Mouse (Mus musculus): Measurements from ENCODE around the gene Large2.
A peak's percentile ranks its signal among the peaks of the same experiment; 100 is the strongest.

Large2 gene

DNA sequence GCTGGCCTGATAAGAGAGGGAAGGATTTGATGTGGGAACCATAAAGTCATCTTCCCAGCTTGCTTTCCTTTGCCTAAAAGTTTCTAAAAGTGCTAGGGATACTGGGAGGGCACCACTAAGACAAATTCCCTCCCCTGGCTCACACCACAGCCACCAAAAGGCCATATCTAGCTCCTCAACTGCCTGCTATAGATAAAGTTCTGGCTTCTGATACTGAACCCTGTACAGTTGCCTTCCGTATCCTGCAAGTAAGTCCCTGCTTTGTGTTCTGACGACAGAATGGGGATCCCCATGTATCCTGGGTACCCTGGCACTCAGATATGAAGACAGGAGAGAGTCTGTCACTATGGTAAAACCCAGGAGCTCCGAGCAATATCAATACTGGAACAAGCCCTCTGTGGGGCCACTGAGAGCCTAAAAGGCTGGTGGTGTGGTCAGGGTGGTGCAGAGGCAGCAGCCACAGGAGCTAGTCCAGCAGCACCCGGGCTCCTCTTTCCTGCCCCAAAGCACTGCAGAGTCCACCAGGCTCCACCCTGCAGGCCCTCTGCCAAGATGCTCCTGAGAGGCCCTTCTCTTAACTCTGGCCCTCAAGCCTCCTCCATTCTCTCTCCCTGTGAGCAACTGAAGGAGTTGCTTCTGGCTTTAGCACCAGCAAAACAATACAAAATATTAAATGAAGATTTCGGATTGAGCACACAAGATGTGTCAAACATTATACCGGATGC is 15.7 kb upstream of the Large2 start:
- no peak for DNase-seq (ENCODE audit: low read depth, low spot score)

DNA sequence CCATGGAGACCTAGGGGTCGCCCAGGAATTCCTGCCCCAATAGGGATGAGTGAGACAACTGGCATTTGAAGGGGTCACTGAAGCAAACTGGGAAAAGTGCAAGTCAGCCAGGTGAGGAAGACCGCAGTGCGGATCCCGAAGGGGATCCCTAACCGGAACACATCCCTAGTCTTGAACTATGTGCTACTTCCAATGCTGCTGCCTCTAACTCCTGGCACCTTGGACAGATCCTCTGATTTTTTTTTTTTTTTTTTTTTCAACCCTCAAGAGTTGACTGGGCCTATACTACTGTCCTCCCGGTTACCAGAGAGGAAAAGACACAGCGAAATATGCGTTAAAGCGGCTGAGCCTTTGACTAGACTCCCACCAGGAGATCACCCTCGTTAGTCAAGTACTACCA is 15.0 kb upstream of the Large2 start:
- no peak for DNase-seq (ENCODE audit: low read depth, low spot score)

DNA sequence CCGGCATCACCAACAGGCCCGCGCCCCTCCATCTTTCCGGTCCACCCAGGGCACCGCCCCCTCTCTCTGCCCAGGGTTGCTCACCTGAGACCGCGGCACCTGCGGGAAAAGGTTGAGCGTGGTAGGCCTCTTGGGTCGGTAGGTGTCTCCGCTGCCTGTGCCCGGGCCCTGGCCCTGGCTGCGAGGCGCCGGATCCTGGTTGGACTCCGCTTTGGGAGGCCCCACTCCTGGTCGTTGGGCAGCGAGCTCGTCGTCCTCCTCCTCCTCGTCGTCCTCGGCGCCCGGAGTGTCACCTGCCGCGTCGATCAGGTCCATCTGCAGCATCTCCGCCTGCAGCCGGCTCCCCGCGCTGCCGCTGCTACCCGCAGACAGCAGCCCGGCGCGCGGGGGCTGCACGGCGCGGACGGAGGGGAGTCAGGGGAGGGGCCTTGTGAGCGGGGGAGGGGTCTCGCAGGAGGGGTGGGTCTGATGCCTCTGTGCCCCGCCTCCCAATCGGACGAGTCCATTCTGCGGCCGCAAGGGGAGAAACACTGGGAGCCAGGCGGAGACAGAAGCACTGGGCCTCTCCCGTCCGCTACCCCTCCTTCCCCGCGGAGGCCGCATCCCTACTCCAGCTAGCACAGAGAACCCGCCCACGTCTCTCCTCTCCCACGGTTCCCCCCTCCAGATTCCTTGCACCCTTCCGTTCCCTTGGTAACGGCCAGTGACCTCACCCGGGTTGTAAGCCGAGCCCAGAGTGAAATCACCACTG is 14.4 kb upstream of the Large2 start:
- DNase-seq (ENCODE audit: low read depth, low spot score): peak; percentile 99

DNA sequence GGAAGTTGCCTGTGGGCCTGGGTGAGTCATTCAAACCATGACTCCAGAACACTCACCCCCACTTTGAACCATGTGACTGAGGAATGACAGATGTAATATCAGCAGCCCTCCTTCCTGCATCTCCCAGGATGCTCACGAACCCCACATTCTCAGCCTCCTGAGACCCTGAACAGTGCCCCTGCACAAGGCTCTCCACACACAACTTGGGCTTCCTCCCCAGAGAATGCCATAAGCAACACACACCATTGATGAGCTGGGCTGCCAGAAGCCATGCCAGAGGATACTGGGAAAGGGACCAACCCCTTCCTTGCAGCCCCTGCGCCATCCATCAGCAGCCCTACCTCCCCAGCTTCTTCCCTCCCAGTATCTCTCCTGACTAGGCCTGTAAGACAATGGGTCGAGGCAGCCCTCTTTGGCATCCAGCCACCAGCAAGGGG is 13.4 kb upstream of the Large2 start:
- DNase-seq (ENCODE audit: low read depth, low spot score): no peak

DNA sequence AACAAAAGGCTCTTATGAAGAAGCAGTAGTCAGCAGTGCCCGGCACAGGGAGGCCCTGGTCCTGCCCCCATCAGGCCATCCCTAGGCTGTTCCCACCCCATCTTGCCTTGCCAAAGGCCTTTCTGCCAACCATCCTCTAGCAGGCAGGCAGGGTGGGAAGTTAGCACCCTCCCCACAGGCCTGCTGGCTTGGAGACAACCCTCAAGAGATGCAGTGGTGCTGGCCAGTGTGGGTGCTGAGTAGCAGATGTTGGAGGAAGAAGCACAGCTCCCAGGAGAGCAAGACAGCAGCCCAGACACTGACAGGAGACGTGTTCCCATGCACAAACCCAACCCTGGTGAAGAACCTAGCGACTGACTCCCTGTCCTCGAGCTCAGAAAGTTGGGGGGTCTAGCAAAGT is 13.0 kb upstream of the Large2 start:
- no peak for DNase-seq (ENCODE audit: low read depth, low spot score)

DNA sequence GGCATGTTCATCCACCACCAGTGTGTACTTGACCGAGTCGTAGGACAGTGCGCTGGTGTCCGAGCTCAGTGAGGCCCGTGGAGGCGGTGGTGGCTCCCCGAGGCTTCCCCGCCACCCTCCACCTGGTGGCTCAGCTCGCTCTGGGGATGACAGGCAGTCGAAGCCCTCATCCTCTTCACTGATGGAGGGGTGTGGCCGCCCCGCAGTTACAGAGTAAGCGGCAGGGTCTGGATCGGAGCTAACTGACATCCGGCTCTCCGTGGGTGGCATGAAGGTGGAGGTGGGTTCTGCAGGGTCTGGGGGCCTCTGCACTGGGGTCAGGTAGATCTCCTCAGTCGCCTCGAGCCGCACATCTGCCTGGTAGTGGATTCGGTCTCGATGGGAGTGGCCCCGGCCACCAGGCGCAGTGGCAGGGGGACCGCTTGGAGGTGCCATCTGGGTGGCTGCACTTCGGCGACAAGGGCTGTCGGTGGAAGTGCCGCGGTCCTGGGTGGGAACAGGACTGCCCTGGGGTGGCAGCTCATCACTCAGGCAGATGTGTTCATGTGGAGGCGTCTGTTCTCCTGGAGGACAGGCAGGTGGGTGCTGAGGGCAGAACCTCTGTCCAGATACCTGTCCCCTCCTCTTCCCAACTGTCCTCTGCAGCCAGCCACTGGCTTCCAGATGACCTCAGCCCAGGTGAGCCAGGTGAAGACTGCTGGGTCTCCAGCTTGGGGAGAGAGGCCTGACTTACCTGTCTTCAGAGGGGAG is 12.3 kb upstream of the Large2 start:
- no peak for DNase-seq (ENCODE audit: low read depth, low spot score)

DNA sequence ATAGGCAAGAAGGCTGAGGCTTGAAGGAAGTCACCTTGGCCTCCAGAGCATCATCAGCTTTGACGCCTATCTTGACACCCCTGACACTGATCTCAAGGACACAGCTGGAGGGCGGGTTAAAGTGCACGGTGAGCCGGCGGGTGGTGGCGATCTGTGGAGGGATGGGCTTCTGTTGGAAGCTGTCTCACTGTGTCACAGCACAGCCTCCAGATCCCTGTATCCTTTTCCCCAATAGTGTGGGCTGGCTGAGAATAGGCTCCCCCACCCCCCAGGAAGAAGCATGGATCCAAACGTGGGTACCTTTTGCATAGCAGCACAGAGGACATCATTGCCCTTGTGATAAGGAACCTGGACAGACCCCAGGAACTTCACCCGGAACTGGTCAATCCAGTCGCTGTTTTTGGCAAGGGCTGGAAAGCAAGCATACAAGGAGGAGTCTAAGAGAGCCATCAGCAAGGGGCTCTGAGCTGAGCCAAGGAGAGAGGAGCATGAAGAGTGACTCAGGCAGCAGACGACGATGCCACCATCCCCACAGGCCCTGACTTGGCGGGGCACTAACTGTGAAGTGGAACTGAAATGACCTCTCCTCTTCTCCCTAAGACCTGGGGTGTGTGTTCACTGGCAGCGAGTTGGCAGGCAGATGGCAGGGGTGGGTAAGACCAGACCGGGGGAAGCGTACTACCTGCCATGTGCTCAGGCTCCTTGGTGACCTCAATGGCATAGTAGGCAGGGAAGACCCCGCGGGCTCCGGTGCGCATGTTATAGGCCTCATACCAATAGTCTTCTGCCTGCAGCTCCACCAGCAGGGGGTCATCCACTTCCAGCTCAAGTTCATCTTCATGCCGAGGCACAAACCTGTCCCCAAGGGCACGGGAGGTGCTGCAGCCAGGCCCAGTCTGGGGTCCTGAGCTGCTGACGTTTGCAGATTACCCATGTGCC is 10.7 kb upstream of the Large2 start:
- no peak for DNase-seq (ENCODE audit: low read depth, low spot score)

DNA sequence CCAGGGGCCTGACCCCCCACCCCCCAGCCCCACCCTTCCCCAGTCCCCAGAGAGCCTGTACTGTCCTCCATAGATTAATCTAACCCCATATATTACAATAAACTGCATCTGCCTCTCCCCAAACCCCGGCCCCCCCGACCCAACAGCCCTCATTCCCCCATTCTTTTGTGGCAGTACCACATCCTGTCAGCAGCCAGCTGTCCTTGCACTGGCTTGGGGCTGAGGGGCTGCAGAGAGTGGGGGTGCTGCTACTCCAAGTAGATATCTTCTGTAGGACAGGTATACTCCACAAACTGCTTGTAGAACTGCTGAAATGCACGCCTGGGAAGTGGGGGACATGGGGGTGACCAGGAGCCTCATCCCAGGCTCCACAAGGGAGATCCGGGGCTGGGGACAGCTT is 9.4 kb upstream of the Large2 start:
- DNase-seq (ENCODE audit: low read depth, low spot score): no peak

DNA sequence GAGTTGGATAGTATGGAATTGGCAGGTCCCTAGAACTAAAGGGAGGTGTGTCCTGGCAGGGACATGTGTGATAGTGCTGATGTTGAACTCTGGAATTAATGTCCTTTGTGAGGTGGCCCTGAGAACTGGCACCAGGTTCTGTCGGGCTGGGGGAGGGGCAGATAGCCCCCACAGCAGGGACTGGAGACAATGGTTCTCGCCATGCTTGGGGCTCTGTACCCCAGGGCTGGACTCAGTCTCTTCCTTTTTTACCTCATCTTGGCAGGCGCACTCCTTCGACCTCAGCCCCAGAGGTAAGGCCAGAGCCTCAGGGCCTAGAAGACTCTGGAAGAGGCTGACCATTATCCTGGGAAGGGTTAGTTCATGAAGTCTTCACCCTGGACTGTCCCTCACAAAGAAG is 8.1 kb upstream of the Large2 start:
- no peak for DNase-seq (ENCODE audit: low read depth, low spot score)

DNA sequence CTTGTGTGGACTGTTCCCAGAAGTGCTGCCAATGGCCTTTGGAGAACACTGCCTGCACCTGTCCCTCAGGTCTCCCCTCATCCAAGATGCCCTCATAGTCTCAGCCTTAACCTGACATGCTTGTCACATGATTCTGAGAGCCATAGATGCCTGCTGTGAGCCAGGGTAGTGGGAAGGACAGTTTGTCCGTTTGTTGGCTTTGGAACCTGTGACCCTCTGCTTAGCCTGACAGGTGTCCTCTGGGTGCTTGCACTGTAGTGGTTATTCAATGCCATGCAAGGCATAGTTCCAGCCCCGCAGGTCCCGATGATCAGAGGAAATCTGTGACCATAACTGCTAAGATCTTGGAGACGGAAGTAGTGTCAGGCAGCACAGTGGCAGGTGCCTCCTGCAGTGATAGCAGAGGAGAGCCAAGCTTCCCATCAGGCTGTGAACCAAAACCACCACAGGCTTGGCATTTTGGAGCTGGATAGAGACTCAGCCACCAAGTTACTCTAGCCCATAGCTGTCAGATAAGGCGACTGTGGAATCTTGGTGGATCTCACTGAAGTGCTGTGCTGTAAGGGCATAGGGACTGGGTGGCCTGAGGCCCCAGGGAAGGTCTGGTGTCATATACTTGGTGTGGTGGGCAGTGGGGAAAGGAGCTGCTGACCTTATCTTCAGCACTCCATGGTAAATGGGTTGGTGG is 7.4 kb upstream of the Large2 start, which contains the start of gene 1700029I15Rik:
Gene 1700029I15Rik, plus strand, starts transcription at position 638 of the 688 bp plus-strand sequence.
- DNase-seq (ENCODE audit: low read depth, low spot score): no peak

DNA sequence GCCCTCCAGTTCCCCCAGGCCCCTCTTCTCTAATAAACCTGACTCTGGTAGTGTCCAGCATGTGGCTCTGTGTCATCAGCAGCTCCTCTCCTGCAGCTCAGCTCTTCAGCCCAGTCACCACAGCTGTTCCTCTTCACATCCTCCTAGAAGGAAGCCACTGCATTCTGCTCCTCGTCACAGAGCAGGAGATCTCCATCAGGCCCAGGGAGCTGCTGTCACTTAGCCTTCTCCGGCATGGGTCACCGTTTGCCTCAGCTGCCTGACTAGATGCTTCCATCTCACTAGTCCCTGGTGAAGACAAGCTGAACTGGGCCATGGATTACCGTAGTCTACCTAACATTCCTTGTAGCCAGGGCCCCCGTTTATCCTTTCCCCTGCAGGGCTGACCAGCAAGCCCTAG is 6.5 kb upstream of the Large2 start:
- DNase-seq (ENCODE audit: low read depth, low spot score): no peak

DNA sequence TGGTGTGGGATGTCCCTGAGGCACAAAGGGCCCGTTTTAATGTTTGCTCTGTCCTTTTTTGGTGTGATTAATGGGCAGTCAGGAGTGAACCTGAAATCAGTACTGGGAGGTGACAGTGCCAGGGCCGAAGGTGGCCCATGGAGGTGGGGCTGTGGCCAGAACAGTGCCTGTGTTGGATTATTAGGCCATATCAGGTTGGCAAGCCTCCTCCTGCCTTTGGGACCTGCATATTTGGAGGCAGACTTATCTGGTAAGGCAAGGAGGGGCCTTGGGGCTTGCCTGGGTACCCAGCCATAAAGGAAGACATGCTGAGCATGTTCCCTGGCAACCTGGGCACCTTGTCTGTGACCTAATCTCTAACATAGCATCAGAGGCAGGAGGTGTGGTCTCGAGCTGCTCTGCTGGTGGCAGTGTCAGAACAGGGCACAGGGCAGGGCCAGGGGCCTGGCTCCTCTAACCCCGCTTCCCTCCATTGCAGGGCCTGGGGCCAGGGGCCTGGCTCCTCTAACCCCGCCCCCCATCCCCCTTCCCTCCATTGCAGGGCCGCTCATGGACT is 5.9 kb upstream of the Large2 start:
- DNase-seq (ENCODE audit: low read depth, low spot score): no peak

DNA sequence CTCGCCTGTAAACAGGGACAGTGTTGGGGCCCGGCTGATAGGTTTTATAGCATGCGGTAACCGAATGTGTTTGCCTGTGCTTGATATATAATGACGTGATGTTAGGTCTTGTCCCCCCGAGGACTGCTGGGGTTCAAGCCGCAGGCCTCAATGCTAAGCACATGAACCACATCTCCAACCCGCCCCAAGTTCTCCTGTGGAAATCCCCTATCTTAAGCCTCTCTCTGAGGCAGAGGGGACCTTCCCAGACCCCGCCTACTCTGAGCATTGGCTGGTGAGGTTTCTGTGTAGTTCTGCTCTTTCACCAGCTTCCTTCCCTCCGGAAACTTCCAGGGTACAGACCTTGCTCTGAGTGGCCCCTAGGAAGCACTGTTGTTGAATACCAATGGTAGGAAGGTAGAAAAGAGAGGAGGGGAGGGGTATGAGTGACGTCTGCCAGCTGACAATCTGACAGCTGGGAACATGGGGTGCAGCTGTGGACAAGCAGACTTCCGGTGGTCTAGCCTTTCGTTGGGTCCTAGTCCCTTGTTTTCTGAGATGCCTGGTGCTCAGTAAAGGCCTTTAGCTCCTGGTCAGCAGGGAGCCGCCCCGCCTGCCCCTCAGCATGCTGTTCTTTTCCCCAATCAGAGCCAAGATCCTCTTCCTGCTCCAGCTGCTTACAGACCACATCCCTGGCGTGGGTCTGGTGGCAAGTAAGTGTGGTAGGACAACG is 5.3 kb upstream of the Large2 start:
- no peak for DNase-seq (ENCODE audit: low read depth, low spot score)

DNA sequence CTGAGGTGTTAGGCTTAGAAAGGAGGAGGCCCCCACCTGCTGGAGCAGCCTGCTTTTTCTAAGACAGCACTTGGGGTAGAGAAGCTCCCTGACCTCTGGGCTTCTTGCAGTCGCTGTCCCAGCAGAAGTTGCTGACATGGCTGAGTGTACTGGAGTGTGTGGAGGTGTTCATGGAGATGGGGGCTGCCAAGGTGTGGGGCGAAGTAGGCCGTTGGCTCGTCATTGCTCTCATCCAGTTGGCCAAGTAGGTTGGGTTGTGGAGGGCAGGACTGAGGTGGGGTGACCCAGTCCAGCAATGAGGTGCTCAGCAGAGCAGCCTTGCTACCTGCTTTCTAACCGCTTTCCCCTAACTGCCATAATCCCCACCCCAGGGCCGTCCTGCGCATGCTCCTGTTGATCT is 2.7 kb upstream of the Large2 start:
- DNase-seq (ENCODE audit: low read depth, low spot score): no peak

DNA sequence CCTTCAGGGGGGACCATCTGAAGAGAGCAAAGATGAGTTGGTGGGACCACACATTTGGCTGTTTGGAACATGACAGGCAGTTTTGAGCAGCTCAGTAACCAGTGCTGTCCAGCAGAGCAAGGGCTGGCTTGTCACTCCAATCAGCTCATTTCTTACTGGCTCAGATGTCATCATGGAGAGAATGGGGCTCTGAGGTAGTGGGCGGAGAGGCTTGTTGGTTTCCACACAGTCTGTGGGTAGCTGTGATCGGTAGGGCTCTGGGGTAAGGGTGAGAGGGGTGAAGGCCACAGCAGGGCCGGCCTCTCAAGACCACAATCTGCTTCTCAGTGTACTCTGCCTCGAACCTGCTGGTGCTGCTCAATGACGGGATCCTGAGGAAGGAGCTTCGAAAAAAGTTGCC is 1.6 kb upstream of the Large2 start:
- DNase-seq (ENCODE audit: low read depth, low spot score): no peak

DNA sequence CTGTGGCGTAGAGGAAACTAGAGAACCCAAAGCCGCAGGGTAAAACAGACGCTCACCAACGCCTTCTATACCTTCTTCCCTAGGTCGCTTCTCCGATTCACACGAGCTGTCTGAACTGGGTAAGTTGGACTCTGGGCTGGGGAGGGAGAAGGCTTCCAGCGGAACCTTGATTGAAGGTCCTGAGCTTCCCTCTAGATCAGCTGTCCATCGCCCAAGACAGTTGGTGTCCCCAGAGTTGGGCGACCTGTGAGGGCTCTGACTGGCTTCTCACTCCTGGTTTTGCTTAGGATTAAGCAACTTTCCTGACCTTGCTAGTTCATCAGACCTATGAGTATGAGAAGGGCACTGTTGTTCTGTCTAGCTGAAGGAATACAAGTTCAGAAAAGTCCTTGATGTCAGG is 1.1 kb upstream of the Large2 start:
- DNase-seq (ENCODE audit: low read depth, low spot score): no peak

DNA sequence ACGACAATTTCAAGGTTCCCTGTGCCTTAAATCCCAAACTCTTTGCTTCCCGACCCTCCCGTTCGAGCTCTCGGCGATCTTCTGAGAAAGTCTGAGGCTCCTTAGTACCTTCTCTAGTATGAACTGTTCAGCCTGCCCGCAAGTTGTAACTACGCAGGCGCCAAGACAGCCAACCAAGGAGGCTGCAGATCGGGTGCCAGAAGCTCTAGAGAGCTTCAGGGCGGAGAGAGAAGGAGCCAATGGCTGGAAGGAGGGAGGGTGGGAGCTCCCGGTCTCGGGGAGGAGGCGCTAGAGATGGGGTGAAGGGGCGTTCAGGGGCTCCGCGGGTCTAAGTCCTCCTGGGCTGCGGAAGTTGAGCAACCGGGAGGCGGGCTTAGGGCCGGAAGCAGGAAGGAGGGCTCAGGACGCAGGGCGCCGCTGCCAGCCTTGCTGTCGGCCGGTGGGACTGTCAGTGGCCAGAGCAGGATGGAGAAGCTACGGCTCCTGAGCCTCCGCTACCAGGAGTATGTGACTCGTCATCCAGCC is 492 bp upstream of the Large2 start:
- DNase-seq (ENCODE audit: low read depth, low spot score): peak; percentile 97

DNA sequence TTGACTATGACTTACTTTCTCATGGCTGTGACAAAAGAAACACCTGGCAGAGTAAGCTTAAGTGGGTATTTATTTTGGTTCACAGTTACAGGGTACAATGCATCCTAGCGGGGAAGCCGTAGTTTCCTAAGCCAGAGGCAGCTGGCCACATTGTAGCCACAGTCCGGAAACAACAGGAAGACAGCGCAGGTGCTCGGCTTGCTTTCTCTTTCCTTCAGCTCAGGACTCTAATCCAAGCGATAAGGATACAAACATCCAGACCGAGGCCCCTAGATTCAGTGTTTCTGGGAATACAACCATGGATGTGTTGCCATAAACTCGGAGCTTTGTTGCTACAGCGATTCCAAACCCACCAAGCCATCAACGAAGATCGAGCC is 1.2 kb downstream of the Large2 start:
- DNase-seq (ENCODE audit: low read depth, low spot score): no peak

DNA sequence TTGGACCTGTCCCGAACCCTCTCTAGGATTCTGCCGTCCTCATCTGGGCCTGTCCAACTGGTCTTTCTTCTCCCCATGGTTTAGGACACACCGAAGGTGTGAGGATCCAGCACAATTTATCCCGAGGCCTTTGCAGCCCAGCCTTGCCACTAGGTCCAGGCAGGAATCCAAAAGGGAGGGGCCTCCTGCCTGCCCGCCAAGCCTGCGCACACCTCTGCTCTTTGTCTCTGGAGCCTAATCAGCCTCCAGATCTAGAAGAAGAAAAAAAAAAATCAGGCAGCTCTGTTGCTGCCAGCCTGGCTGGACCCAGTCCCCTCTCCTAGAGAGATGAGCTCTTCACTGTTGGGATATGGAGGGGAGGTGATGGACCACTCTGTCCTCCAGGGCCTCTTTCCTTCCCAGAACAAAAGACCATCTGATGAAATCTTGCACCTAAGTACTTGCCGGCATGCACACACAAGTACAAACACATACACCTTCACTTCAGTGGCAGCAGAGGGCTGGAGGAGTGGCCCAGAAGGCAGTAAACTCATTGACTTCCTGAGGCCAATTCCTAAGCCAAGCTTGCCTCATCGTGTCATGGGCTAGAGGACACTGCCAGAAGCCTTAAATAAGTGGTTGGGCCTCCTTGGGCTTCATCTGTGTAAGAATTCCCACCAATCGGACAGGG is 1.8 kb downstream of the Large2 start:
- DNase-seq (ENCODE audit: low read depth, low spot score): no peak

Data from mesoderm, embryonic 11.5 days (tissue).